Mouse (Mus musculus) midbrain, embryonic 13.5 days (tissue): ENCODE measurements around the gene Vps33a. TPM values are rescaled to one million over a fixed set of nuclear protein-coding genes. Genes with fewer than 3 reads are reported as not detected.

ENCODE experiments used
- ATAC-seq: fragments of 200-750 bp; cut with Nextera tagmentation; 2 replicates; pipeline ENCODE4 v1.8.0; 2017; ENCODE audit warnings: mild to moderate bottlenecking, moderate TSS enrichment, moderate library complexity
- H3K27ac ChIP-seq: fragments of 300-500 bp; sonication (generic); 2 replicates; pipeline ENCODE4 v1.5.1; 2015; ENCODE audit warnings: inconsistent platforms, mild to moderate bottlenecking, moderate library complexity
- H3K27me3 ChIP-seq: fragments of 300-500 bp; sonication (generic); 2 replicates; pipeline ENCODE4 v1.6.1; 2015; ENCODE audit warnings: mild to moderate bottlenecking, inconsistent platforms
- H3K36me3 ChIP-seq: fragments of 300-500 bp; sonication (generic); 2 replicates; pipeline ENCODE4 v1.6.1; 2015; ENCODE audit warnings: mild to moderate bottlenecking, inconsistent platforms
- H3K4me1 ChIP-seq: fragments of 300-500 bp; sonication (generic); replicated peaks from 2 replicates; pipeline ENCODE4 v1.6.1; 2015; ENCODE audit warnings: inconsistent platforms
- H3K4me2 ChIP-seq: fragments of 300-500 bp; sonication (generic); replicated peaks from 2 replicates; pipeline ENCODE4 v1.6.1; 2015; ENCODE audit warnings: moderate library complexity, mild to moderate bottlenecking, inconsistent platforms
- H3K4me3 ChIP-seq: fragments of 300-500 bp; sonication (generic); replicated peaks from 2 replicates; pipeline ENCODE4 v1.5.1; 2015; ENCODE audit warnings: mild to moderate bottlenecking, inconsistent platforms
- H3K9ac ChIP-seq: fragments of 300-500 bp; sonication (generic); replicated peaks from 2 replicates; pipeline ENCODE4 v1.6.1; 2015; ENCODE audit warnings: mild to moderate bottlenecking, inconsistent platforms
- H3K9me3 ChIP-seq: fragments of 300-500 bp; sonication (generic); 2 replicates; pipeline ENCODE4 v1.6.1; 2016; ENCODE audit warnings: mild to moderate bottlenecking, inconsistent platforms
- WGBS: fragments of 180-500 bp; shearing (Covaris S2); methylation state at CpG from one replicate; pipeline ENCODE4 v1.1.7; 2015; 5-methylcytosine and 5-hydroxymethylcytosine counted together
- polyA plus RNA-seq: library from polyadenylated mRNA; unstranded; fragments of >200 nt; fragmentation: Nextera tagmentation; extraction: Ambion mirVana; gene quantifications from 2 replicates; pipeline ENCODE4 v1.2.1, GENCODE M21; 2015

Vps33a gene
- polyA plus RNA-seq, 1 experiment from 2014 or later: 37.9 TPM

DNA sequence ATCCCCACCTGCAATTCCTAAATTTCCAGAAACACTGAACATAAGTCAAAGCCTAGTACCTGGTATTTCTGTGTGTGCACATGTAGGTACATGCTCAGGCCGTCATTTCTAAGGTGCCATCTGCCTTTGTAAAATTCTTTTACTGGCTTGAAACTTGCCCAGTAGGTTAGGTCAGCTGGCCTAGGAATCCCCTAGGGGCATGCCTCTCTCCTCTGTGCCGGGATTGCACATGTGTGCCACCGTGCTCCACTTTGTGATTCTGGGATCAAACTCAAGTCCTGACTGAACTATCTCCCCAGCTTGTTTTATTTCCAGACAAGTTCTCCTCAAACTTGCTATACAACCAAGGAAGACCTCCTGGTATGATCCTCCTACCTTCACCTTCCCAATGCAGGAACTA lies 3.9 kb upstream of the Vps33a start:
- Histone ChIP-seq H3K4me1 (peaks cover 7% of the 10 kb centered on the region), H3K36me3 (peaks cover 52% of the 10 kb centered on the region), H3K4me3 (no peak overlapping the region), H3K9me3 (no peaks in the 10 kb centered on the region), H3K27me3 (no peaks in the 10 kb centered on the region), H3K9ac (no peak overlapping the region), H3K4me2 (no peak overlapping the region), H3K27ac (no peak overlapping the region)
- whole genome bisulfite sequencing: 88% methylated on average over 3 of the region's 3 CpGs
- ATAC-seq: no peak

DNA sequence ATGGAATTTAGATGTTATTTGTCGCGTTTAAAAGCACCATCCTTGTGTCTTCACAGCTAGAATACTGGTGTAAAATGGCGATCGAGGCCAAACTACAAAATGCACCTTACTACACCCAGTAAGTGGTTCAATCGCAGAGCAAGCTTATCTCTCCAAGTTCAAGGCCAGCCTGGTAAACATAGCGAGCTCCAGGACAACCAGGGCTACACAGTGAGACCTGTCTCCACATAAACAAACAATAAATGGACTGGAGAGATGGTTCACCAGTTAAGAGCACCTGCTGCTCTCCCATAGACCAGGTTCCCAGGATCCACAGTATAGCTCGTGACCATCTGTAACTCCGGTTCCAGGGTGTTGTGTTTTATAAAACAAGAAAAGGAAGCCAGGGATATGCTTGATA lies 524 bp upstream of the Vps33a start:
- peak overlapping the region; percentile 94 for H3K4me2 ChIP-seq
- H3K9ac ChIP-seq: no peak overlapping the region
- H3K4me3 ChIP-seq: peak overlapping the region; percentile 93
- H3K27ac ChIP-seq: no peak overlapping the region
- H3K36me3 ChIP-seq: peaks cover 41% of the 10 kb centered on the region
- no peaks in the 10 kb centered on the region for H3K9me3 ChIP-seq
- H3K27me3 ChIP-seq: no peaks in the 10 kb centered on the region
- WGBS: 58% methylated on average over 8 of the region's 8 CpGs
- H3K4me1 ChIP-seq: peaks cover 12% of the 10 kb centered on the region
- peak; percentile 31 for ATAC-seq

DNA sequence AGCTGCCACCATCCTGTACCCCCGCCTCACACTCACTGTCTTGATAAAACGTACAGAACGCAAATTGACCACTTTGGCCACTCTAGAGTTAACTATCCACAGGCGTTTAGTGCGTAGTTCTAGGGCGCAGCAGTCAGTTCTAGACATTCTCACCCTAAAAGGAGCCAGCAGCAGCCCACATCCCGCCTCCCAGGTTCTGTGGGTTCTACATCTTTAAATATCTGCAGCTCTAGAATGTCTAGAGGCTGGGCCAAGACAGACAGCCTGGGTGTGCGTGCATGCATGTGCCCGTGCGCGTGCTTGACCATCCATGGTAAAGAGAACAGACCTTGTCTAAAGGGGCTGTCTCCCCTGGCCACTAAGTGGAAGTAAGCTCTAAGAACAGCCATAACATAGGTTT lies 11.7 kb downstream of the Vps33a start:
- ATAC-seq: no peak
- H3K9ac ChIP-seq: no peak overlapping the region
- H3K27ac ChIP-seq: no peak overlapping the region
- no peak overlapping the region for H3K4me3 ChIP-seq
- 94% methylated on average over 11 of the region's 11 CpGs for WGBS
- peaks cover 93% of the 10 kb centered on the region for H3K36me3 ChIP-seq
- H3K4me1 ChIP-seq: no peaks in the 10 kb centered on the region
- H3K9me3 ChIP-seq: no peaks in the 10 kb centered on the region
- H3K4me2 ChIP-seq: no peak overlapping the region
- H3K27me3 ChIP-seq: no peaks in the 10 kb centered on the region

DNA sequence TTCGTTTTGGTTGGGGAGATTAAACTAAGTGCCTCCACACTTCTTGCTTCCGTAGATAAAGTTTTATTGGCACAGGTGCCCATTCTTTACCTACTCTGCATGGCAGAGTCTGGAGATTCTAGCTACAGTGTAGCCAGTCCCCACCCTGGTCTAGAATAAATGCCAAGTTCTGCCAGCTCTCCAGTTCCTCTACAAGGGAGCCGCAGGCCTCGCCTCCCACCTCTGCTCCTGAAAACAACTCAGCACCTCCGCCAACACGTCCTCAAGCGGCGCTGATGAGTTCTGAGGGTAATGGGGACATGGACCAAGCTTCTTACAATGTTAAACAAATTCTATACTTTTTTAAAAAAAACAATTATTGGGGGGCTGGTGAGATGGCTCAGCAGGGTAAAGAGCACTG lies 13.2 kb downstream of the Vps33a start:
- Histone ChIP-seq H3K4me1 (no peaks in the 10 kb centered on the region), H3K9ac (no peak overlapping the region), H3K9me3 (no peaks in the 10 kb centered on the region), H3K27ac (no peak overlapping the region), H3K4me3 (no peak overlapping the region), H3K36me3 (peaks cover 90% of the 10 kb centered on the region), H3K4me2 (no peak overlapping the region), H3K27me3 (no peaks in the 10 kb centered on the region)
- ATAC-seq: no peak
- 94% methylated on average over 8 of the region's 8 CpGs for WGBS

DNA sequence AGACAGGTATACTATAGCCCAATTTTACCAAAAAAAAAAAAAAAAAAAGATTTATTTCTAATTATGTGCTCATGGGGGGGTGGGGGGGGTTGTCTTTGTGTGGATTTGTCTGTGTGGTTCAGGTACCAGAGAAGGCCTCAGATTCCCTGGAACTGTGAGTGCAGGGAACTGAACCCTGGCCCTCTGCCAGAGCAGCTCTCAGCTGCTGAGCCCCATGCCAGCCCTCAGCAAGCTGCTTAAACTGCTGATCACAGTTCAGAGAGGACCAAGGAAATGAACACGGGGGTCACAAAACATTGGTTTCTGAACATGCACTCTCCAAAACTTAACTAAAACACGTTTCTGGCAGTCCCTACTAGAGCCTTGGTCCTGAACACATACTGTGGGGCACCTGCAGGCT lies 16.4 kb downstream of the Vps33a start:
- WGBS: 76% methylated on average over 2 of the region's 2 CpGs
- H3K36me3 ChIP-seq: peaks cover 68% of the 10 kb centered on the region

DNA sequence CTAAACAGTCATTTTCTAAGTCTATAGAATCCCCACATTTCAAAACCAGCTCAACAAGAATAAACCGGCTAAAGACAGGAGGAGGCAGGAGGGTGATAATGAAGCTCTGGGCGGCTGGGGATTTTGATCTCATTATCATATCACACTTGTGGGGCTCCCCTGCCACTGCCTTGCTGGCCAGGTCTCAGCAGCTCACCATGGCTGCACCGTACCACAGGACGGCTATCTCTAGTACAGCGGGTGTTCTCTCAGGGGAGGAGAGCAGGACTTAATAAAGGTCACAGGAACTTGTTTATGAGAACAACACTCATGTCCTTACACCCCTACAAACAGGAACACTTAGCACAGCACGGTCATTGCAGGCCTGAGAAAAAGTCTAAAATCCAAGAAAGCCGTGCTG lies 17.1 kb downstream of the Vps33a start:
- no peak for ATAC-seq
- 93% methylated on average over 7 of the region's 7 CpGs for WGBS
- peaks cover 62% of the 10 kb centered on the region for H3K36me3 ChIP-seq

More for the DNA sequence above, 16.4 kb downstream of the Vps33a start:
- no peak overlapping the region for H3K27ac ChIP-seq
- H3K27me3 ChIP-seq: no peaks in the 10 kb centered on the region
- no peaks in the 10 kb centered on the region for H3K4me1 ChIP-seq
- ATAC-seq: no peak
- H3K4me2 ChIP-seq: no peak overlapping the region
- no peak overlapping the region for H3K4me3 ChIP-seq
- H3K9ac ChIP-seq: no peak overlapping the region
- no peaks in the 10 kb centered on the region for H3K9me3 ChIP-seq

DNA sequence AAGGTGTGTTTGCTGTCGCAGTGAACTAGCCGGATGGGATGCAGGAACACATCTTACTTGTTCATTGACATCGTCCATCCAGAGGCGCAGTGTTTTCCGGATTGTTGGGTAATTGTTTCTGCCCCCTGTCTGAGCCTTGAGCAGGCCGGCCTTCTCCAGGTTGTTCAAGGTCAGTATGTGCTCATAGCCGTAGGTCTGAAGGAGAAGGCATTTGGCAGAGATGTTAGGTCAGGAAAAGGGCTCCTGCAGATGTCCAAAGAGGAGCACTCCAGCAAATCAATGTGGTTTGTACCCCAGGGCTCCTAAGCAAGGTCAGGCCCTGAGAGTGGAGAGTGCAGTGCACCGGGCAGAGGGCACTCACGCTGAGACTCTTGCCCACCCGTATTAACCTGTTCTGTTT lies 39.0 kb downstream of the Vps33a start:
- H3K9ac ChIP-seq: no peak overlapping the region
- peaks cover 84% of the 10 kb centered on the region for H3K36me3 ChIP-seq
- H3K4me1 ChIP-seq: no peaks in the 10 kb centered on the region
- WGBS: 93% methylated on average over 10 of the region's 10 CpGs
- no peaks in the 10 kb centered on the region for H3K27me3 ChIP-seq
- ATAC-seq: no peak
- no peak overlapping the region for H3K4me3 ChIP-seq
- no peaks in the 10 kb centered on the region for H3K9me3 ChIP-seq
- no peak overlapping the region for H3K4me2 ChIP-seq
- H3K27ac ChIP-seq: no peak overlapping the region

More for the DNA sequence above, 17.1 kb downstream of the Vps33a start:
- Histone ChIP-seq H3K27me3 (no peaks in the 10 kb centered on the region), H3K4me3 (no peak overlapping the region), H3K9ac (no peak overlapping the region), H3K9me3 (no peaks in the 10 kb centered on the region), H3K27ac (no peak overlapping the region), H3K4me1 (no peaks in the 10 kb centered on the region), H3K4me2 (no peak overlapping the region)

DNA sequence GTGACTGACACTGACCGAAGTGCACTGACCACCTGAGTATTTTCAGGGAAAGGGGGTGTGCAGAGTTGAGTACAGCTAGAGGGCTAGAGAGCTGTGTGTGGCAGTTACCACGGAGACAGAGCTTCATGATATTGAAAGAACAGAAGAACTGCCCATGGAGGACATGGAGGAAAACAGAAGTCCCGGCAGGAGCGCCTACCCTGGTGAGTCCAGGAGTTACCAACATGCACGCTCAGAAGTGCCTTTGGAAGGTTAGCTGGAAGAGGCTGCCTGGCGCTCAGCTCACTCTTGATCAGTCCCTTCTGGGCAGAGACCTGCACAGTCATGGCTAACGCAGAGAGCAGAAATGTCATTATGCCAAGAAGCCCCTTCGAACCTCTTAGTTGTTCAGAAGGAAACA lies 42.8 kb downstream of the Vps33a start:
- WGBS: 89% methylated on average over 8 of the region's 8 CpGs
- peaks cover 72% of the 10 kb centered on the region for H3K36me3 ChIP-seq
- ATAC-seq: no peak

DNA sequence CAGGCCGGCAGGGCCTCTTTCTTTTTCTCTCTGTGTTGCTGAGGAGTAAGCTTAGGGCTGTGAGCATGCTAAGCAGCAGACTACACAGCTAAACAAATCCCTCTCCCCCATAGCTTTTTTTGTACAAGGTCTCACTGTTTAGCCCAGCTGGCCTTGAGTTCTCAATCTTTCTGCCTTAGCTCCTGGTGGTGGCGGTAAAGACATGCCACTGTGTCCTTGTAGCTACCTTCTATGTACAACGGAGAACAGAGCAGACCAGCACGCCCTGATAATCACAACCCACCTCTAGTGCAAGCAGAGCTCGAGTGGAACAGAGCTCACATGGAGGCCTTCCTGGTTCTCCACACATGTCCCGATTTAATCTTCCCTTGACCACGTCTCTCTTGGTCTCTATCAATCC lies 44.2 kb downstream of the Vps33a start:
- WGBS: 80% methylated on average over 7 of the region's 7 CpGs
- ATAC-seq: no peak
- H3K4me2 ChIP-seq: no peak overlapping the region
- H3K9ac ChIP-seq: no peak overlapping the region
- peaks cover 8% of the 10 kb centered on the region for H3K4me1 ChIP-seq
- no peak overlapping the region for H3K27ac ChIP-seq
- no peaks in the 10 kb centered on the region for H3K27me3 ChIP-seq
- H3K9me3 ChIP-seq: no peaks in the 10 kb centered on the region
- no peak overlapping the region for H3K4me3 ChIP-seq
- H3K36me3 ChIP-seq: peaks cover 61% of the 10 kb centered on the region

More for the DNA sequence above, 42.8 kb downstream of the Vps33a start:
- no peak overlapping the region for H3K9ac ChIP-seq
- H3K4me3 ChIP-seq: no peak overlapping the region
- peaks cover under 1% of the 10 kb centered on the region; the same call in 1 of the 2 replicates for H3K4me1 ChIP-seq
- no peak overlapping the region for H3K4me2 ChIP-seq
- H3K9me3 ChIP-seq: no peaks in the 10 kb centered on the region
- H3K27ac ChIP-seq: no peak overlapping the region
- no peaks in the 10 kb centered on the region for H3K27me3 ChIP-seq

DNA sequence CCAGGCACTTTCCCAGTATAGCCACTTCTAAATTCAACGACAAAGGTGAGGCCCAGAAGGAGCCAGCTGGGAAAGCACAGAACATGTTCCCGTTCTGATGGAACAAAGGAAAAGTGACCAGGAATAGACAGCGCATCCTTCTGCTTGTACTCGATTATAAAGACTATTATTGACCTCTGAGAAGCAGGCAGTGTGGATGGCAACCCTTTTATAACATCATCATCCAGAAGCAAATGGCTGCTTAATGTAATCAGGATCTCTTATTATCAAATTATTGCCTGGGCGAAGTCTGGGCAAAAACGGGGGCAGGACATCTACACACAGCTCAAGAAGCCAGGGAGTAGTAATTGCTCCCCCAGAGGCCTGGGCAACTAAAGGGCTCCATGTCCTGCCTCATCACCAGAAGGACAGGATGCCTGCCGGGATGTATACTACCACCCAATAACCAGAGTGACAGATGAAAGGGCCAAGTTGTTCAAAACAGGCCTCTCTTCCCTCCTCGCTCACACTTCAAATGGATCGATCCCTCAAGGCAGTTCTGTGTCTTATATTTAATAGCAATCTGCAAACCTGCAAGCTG lies 46.8 kb downstream of the Vps33a start:
- H3K27ac ChIP-seq: no peak overlapping the region
- H3K4me2 ChIP-seq: no peak overlapping the region
- H3K4me3 ChIP-seq: no peak overlapping the region
- H3K9ac ChIP-seq: no peak overlapping the region
- WGBS: 91% methylated on average over 9 of the region's 9 CpGs
- no peaks in the 10 kb centered on the region for H3K9me3 ChIP-seq
- peaks cover 34% of the 10 kb centered on the region for H3K36me3 ChIP-seq
- H3K27me3 ChIP-seq: no peaks in the 10 kb centered on the region
- ATAC-seq: no peak
- peaks cover 29% of the 10 kb centered on the region for H3K4me1 ChIP-seq

DNA sequence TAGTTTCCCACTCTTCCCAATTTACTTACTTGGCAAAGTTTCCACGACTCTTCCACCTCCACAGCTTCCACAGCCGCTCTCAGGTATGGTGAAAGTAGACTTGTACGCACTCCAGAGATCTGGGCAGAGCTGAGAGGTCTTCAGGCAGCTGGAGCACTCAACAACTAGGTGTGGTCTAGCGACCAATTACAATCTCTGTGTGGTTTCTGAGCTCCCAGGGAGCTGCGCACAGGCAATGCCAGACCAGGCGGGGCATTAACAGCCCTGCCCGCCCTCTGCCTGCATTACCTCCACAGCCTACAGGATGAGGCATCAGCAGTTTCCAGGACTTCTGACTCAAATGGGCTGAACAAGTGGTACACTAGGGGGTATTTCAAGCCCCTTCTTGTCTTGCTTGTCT lies 47.6 kb downstream of the Vps33a start, which contains the start of gene Gm49027:
Gene Gm49027, minus strand, starts transcription at position 208 of the 400 bp plus-strand sequence.
- ATAC-seq: no peak
- H3K27ac ChIP-seq: peak within 1 kb of the TSS; percentile 73
- H3K36me3 ChIP-seq: peaks cover 28% of the 10 kb centered on the region
- H3K4me1 ChIP-seq: peaks cover 29% of the 10 kb centered on the region
- peak within 1 kb of the TSS; percentile 88 for H3K4me3 ChIP-seq
- H3K9ac ChIP-seq: peak within 1 kb of the TSS; percentile 62
- 85% methylated on average over 7 of the region's 7 CpGs for WGBS
- H3K27me3 ChIP-seq: no peaks in the 10 kb centered on the region
- H3K4me2 ChIP-seq: peak within 1 kb of the TSS; percentile 92
- no peaks in the 10 kb centered on the region for H3K9me3 ChIP-seq

DNA sequence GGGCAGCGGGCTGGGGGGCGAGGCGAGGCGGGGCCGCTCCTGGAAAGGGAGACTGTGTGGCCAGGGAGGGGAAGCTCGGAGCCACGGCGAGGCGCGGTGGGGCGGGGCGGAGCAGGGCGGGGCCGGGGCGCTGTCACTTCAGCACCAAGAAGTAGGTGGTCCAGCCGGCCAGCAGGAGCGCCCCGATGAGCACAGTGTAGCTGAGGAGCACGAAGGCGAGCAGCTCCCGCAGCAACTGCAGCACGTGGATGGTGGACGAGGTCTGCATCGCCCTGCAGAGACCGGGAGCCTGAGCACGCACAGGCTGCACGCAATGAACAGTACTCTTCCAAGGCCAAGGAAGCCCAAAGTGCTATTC lies 48.5 kb downstream of the Vps33a start:
- peak; percentile 95 for ATAC-seq
- Histone ChIP-seq H3K9me3 (no peaks in the 10 kb centered on the region), H3K36me3 (peaks cover 26% of the 10 kb centered on the region), H3K9ac (peak overlapping the region; percentile 62), H3K4me2 (peak overlapping the region; percentile 92), H3K4me3 (peak overlapping the region; percentile 88), H3K27ac (peak overlapping the region; percentile 73), H3K27me3 (no peaks in the 10 kb centered on the region), H3K4me1 (peaks cover 29% of the 10 kb centered on the region)
- under 1% methylated on average over 26 of the region's 27 CpGs for WGBS
